Comparison of ENCODE assay signal across 15 mouse cellular contexts in the genomic region with DNA sequence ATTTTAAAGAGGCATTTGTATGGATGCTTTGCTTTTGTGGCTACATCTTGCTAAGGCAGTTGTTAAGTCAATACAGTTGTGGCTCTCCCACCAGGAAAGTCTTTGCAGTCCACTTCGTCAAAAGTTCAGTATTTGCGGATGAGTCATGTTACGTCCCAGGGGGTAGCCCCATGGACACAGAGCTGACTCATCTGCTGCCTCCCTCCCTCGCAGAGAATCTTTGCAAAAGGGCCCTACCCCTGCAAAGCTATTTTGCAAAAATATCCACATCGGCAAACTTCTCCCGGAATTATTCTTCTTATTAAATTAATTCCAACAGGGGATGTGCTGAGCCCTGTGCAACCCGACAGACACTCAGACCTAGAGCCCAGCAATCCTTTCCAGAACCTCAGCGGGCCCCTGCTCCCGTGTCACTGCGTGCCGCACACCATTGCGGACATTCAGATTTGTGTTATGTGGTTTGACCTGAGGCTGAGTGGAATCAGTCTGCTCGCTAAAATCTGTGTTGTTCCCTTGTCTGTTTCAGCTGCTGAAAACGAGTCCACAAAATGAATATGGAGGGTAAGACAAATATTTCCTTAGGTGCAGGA. TPM values are rescaled to one million over a fixed set of nuclear protein-coding genes. Genes with fewer than 3 reads are reported as not detected.
DNase-seq lines count a peak whose midpoint lies in the region; ATAC-seq and TF ChIP-seq lines count a peak whose summit lies in the region.
"Had no signal": no experiment of that assay in that cellular context is flagged by ENCODE, and none has a peak within 500 bp of the region (broad histone marks: within the 10 kb centered on the region; RNA-seq: fewer than 3 reads in every experiment).

No protein-coding gene starts in this region.

- no peak for ATAC-seq in lung, postnatal 0 days
- ATAC-seq in stomach, postnatal 0 days (ENCODE audit: low FRiP score, low TSS enrichment) = no peak
- ATAC-seq: midbrain, embryonic 15.5 days; Patski had no signal

- no peaks in the 10 kb centered on the region for H3K27me3 ChIP-seq in lung, postnatal 0 days (replicated peaks; ENCODE audit: insufficient read depth, low read length)
- H3K27me3 ChIP-seq in stomach, postnatal 0 days (ENCODE audit: control insufficient read depth, insufficient read depth, low read length) = no peaks in the 10 kb centered on the region
- H3K27me3 ChIP-seq: Patski had no signal

- H3K9me3 ChIP-seq in lung, postnatal 0 days (ENCODE audit: low read length) = no peaks in the 10 kb centered on the region
- H3K9me3 ChIP-seq in stomach, postnatal 0 days (ENCODE audit: control insufficient read depth, low read length) = no peaks in the 10 kb centered on the region
- H3K9me3 ChIP-seq: liver, embryonic 13.5 days; midbrain, embryonic 15.5 days had no signal

- TF ChIP-seq CTCF in lung, postnatal 0 days (IDR thresholded peaks at IDR 0.05) = no peak
- no peak for TF ChIP-seq CTCF in embryonic fibroblast, embryonic 13.5 days (IDR thresholded peaks at IDR 0.05; ENCODE audit: borderline replicate concordance, insufficient read depth, low read length)
- TF ChIP-seq CTCF in stomach, postnatal 0 days (IDR thresholded peaks at IDR 0.05; ENCODE audit: low read depth) = no peak

- no peak overlapping the region for H3K4me3 ChIP-seq in lung, postnatal 0 days (ENCODE audit: low read depth, low read length)
- no peak overlapping the region for H3K4me3 ChIP-seq in embryonic fibroblast, embryonic 13.5 days (ENCODE audit: insufficient read depth, low read length)
- H3K4me3 ChIP-seq in stomach, postnatal 0 days (ENCODE audit: low read depth, low read length) = no peak overlapping the region
- H3K4me3 ChIP-seq: erythroblast, embryonic 14.5 days; liver, embryonic 13.5 days; midbrain, embryonic 15.5 days had no signal

- 57% methylated on average over 14 of the region's 14 CpGs for WGBS in lung, postnatal 0 days
- WGBS in stomach, postnatal 0 days = 32% methylated on average over 14 of the region's 14 CpGs

- H3K4me2 ChIP-seq in lung, postnatal 0 days (replicated peaks; ENCODE audit: low read depth, low read length) = no peak overlapping the region
- H3K4me2 ChIP-seq in stomach, postnatal 0 days (replicated peaks; ENCODE audit: low read depth) = no peak overlapping the region
- H3K4me2 ChIP-seq: liver, embryonic 13.5 days; midbrain, embryonic 15.5 days had no signal

- TF ChIP-seq EP300 in lung, postnatal 0 days (IDR thresholded peaks at IDR 0.05) = no peak
- no peak for TF ChIP-seq EP300 in stomach, postnatal 0 days (optimal IDR thresholded peaks at IDR 0.05)

- H3K4me1 ChIP-seq in lung, postnatal 0 days (ENCODE audit: insufficient read depth, low read depth, low read length) = peaks cover 6% of the 10 kb centered on the region
- peaks cover 11% of the 10 kb centered on the region for H3K4me1 ChIP-seq in embryonic fibroblast, embryonic 13.5 days (ENCODE audit: control insufficient read depth, insufficient read depth, low read length)
- no peaks in the 10 kb centered on the region; the same call in 1 of the 2 replicates for H3K4me1 ChIP-seq in stomach, postnatal 0 days (replicated peaks; ENCODE audit: control insufficient read depth, insufficient read depth)

- TF ChIP-seq POLR2A in embryonic fibroblast, embryonic 13.5 days (IDR thresholded peaks at IDR 0.05; ENCODE audit: low read depth, low read length) = no peak

- H3K9ac ChIP-seq in lung, postnatal 0 days (replicated peaks; ENCODE audit: low read depth) = no peak overlapping the region
- no peak overlapping the region for H3K9ac ChIP-seq in stomach, postnatal 0 days (ENCODE audit: low read length)
- H3K9ac ChIP-seq: liver, embryonic 13.5 days; midbrain, embryonic 15.5 days had no signal

- DNase-seq in adrenal gland, adult 2 months = peak; percentile 81
- no peak for DNase-seq in adrenal gland, adult 18-20 months (ENCODE audit: low spot score in 2 of 2)
- peak; percentile 45 for DNase-seq in lung, postnatal 0 days (ENCODE audit: low spot score)
- no peak for DNase-seq in lung, adult 18-20 months
- no peak for DNase-seq in stomach, postnatal 0 days (ENCODE audit: low spot score)
- no peak for DNase-seq in thymus, postnatal 4 days
- no peak for DNase-seq in T-cell, adult 2 months (ENCODE audit: low spot score)
- DNase-seq: B cell, adult 2 months; cerebellum, postnatal 36 days; kidney, adult 18-20 months; liver, embryonic 13.5 days had no signal

- H3K36me3 ChIP-seq in lung, postnatal 0 days (ENCODE audit: insufficient read depth, low read length) = no peaks in the 10 kb centered on the region
- no peaks in the 10 kb centered on the region for H3K36me3 ChIP-seq in stomach, postnatal 0 days (ENCODE audit: control insufficient read depth, insufficient read depth, low read length)
- H3K36me3 ChIP-seq: liver, embryonic 13.5 days; midbrain, embryonic 15.5 days had no signal

- H3K27ac ChIP-seq in lung, postnatal 0 days (ENCODE audit: low read length) = no peak overlapping the region
- H3K27ac ChIP-seq in embryonic fibroblast, embryonic 13.5 days (ENCODE audit: insufficient read depth, low read length) = peak overlapping the region; percentile 61
- peak overlapping the region; percentile 56 for H3K27ac ChIP-seq in stomach, postnatal 0 days (replicated peaks)
- H3K27ac ChIP-seq: liver, embryonic 13.5 days; midbrain, embryonic 15.5 days had no signal

RNA-seq across cellular contexts. Expression of gene Cavin1, which starts 3.8 kb away (rescaled TPM):
- 100 to 1,000 TPM; 236 to 425 TPM for total RNA-seq in adrenal gland, adult 2 months (2021)
- polyA plus RNA-seq in adrenal gland, adult 2 months (2012; rRNA removed) = 193 and 219 TPM in 2 replicates
- total RNA-seq in adrenal gland, adult 18-20 months (2021) = 100 to 1,000 TPM; 296 to 352 TPM
- 692 and 736 TPM in 2 replicates for polyA plus RNA-seq in lung, postnatal 0 days (2015; fragmentation: Nextera tagmentation; extraction: Ambion mirVana)
- polyA plus RNA-seq in embryonic fibroblast, embryonic 13.5 days (2011; ENCODE audit: insufficient read length, low read depth, missing spikeins) = 387 and 486 TPM in 2 replicates
- 313 and 331 TPM in 2 replicates for polyA plus RNA-seq in stomach, postnatal 0 days (2015; fragmentation: Nextera tagmentation; extraction: Ambion mirVana)

RNA-seq across cellular contexts. Expression of gene Atp6v0a1, which starts 34.8 kb away (rescaled TPM):
- 100 to 1,000 TPM; 116 to 159 TPM for total RNA-seq in adrenal gland, adult 2 months (2021)
- 77.9 and 98.0 TPM in 2 replicates for polyA plus RNA-seq in adrenal gland, adult 2 months (2012; rRNA removed)
- 100 to 1,000 TPM; 120 to 176 TPM for total RNA-seq in adrenal gland, adult 18-20 months (2021)
- polyA plus RNA-seq in lung, postnatal 0 days (2015; fragmentation: Nextera tagmentation; extraction: Ambion mirVana) = 51.3 and 57.2 TPM in 2 replicates
- 43.7 and 50.7 TPM in 2 replicates for polyA plus RNA-seq in embryonic fibroblast, embryonic 13.5 days (2011; ENCODE audit: insufficient read length, low read depth, missing spikeins)
- 44.8 and 45.5 TPM in 2 replicates for polyA plus RNA-seq in stomach, postnatal 0 days (2015; fragmentation: Nextera tagmentation; extraction: Ambion mirVana)

RNA-seq across cellular contexts. Expression of gene Stat3, which starts 35.1 kb away (rescaled TPM):
- 10 to 100 TPM; 76.6 to 79.4 TPM for total RNA-seq in adrenal gland, adult 2 months (2021)
- polyA plus RNA-seq in adrenal gland, adult 2 months (2012; rRNA removed) = 45.4 and 54.9 TPM in 2 replicates
- 100 to 1,000 TPM in 1 of 2 experiments, 10 to 100 TPM in 1; 87.0 to 102 TPM for total RNA-seq in adrenal gland, adult 18-20 months (2021)
- polyA plus RNA-seq in lung, postnatal 0 days (2015; fragmentation: Nextera tagmentation; extraction: Ambion mirVana) = 100 and 120 TPM in 2 replicates
- 122 and 158 TPM in 2 replicates for polyA plus RNA-seq in embryonic fibroblast, embryonic 13.5 days (2011; ENCODE audit: insufficient read length, low read depth, missing spikeins)
- 47.7 and 55.1 TPM in 2 replicates for polyA plus RNA-seq in stomach, postnatal 0 days (2015; fragmentation: Nextera tagmentation; extraction: Ambion mirVana)

Comparison
In these comparisons a context has a peak if more than half of its experiments do, and no peak if none do; other contexts are left out.
1. DNase-seq: peak in adrenal gland, adult 2 months (single experiment) and lung, postnatal 0 days (single experiment); none in adrenal gland, adult 18-20 months (0 of 2), lung, adult 18-20 months (0 of 2), stomach, postnatal 0 days (single experiment), thymus, postnatal 4 days (single experiment) and T-cell, adult 2 months (single experiment).